Mouse (Mus musculus) thymus, postnatal 25 days (tissue): ENCODE results near the gene Itln1.
"Not testable (repeated sequence)": the region's sequence is repeated elsewhere in the genome, so short reads cannot be mapped to it uniquely, and the experiment has no call there.

Experiments used
- DNase-seq: peaks from one replicate; pipeline ENCODE4 v3.0.0; 2022

The Itln1 gene

GRCm38 (mm10) chr1:171513234-171513633 is 21.9 kb downstream of the Itln1 start:
- no peak for DNase-seq

GRCm38 (mm10) chr1:171504586-171504985 is 30.5 kb downstream of the Itln1 start:
- no peak for DNase-seq

GRCm38 (mm10) chr1:171503592-171504291 is 31.4 kb downstream of the Itln1 start:
- DNase-seq = peak; percentile 73

- DNase-seq = peak; percentile 93
Observed at GRCm38 (mm10) chr1:171503250-171503591, 31.9 kb downstream of the Itln1 start, which contains the start of gene Alyref2. TSS of gene Alyref2 (plus strand) at chr1:171503478.

GRCm38 (mm10) chr1:171502388-171503249 is 32.5 kb downstream of the Itln1 start:
- DNase-seq = peak; percentile 47

GRCm38 (mm10) chr1:171501636-171502080 is 33.4 kb downstream of the Itln1 start:
- peak; percentile 18 for DNase-seq

GRCm38 (mm10) chr1:171501016-171501610 is 34.0 kb downstream of the Itln1 start:
- DNase-seq = no peak

GRCm38 (mm10) chr1:171499856-171500255 is 35.2 kb downstream of the Itln1 start:
- DNase-seq = no peak

GRCm38 (mm10) chr1:171495371-171495770 is 39.7 kb downstream of the Itln1 start:
- no peak for DNase-seq

GRCm38 (mm10) chr1:171494241-171494640 is 40.9 kb downstream of the Itln1 start:
- DNase-seq = no peak

GRCm38 (mm10) chr1:171478968-171479367 is 56.1 kb downstream of the Itln1 start:
- peak; percentile 69 for DNase-seq

GRCm38 (mm10) chr1:171477758-171478545 is 57.1 kb downstream of the Itln1 start:
- peak; percentile 54 for DNase-seq

GRCm38 (mm10) chr1:171477123-171477522 is 58.0 kb downstream of the Itln1 start:
- no peak for DNase-seq

- DNase-seq = no peak
Observed at GRCm38 (mm10) chr1:171473920-171474640, 61.0 kb downstream of the Itln1 start.

GRCm38 (mm10) chr1:171473506-171473905 is 61.6 kb downstream of the Itln1 start:
- no peak for DNase-seq

- not testable (repeated sequence) for DNase-seq
Observed at GRCm38 (mm10) chr1:171471941-171472340, 63.2 kb downstream of the Itln1 start.

- DNase-seq = no peak
Observed at GRCm38 (mm10) chr1:171471452-171471851, 63.6 kb downstream of the Itln1 start.

- DNase-seq = no peak
Observed at GRCm38 (mm10) chr1:171470896-171471295, 64.2 kb downstream of the Itln1 start.

GRCm38 (mm10) chr1:171470371-171470871 is 64.7 kb downstream of the Itln1 start:
- DNase-seq = peak; percentile 61

GRCm38 (mm10) chr1:171469678-171470077 is 65.4 kb downstream of the Itln1 start:
- no peak for DNase-seq
